Mouse (Mus musculus) macrophage (primary cell): ENCODE results near the gene Tmed9. TPM values are rescaled to one million over a fixed set of nuclear protein-coding genes. Genes with fewer than 3 reads are reported as not detected.
A peak's percentile ranks its signal among the peaks of the same experiment; 100 is the strongest.
"Not testable (repeated sequence)": the region's sequence is repeated elsewhere in the genome, so short reads cannot be mapped to it uniquely, and the experiment has no call there.

Source experiments
- H3K27ac ChIP-seq: fragments of 350-480 bp; formaldehyde crosslinking; 2 replicates; pipeline ENCODE4 v1.9.0; 2021
- H3K36me3 ChIP-seq: fragments of 350-480 bp; formaldehyde crosslinking; 2 replicates; pipeline ENCODE4 v1.9.0; 2021; ENCODE audit errors: inconsistent target
- H3K4me3 ChIP-seq: fragments of 350-480 bp; formaldehyde crosslinking; 2 replicates; pipeline ENCODE4 v1.9.0; 2021; ENCODE audit errors: inconsistent target
- H3K79me2 ChIP-seq: fragments of 350-480 bp; formaldehyde crosslinking; 2 replicates; pipeline ENCODE4 v1.9.0; 2021; ENCODE audit errors: inconsistent target
- WGBS: methylation state at CpG from one replicate; pipeline ENCODE4 v1.1.7; 2026; ENCODE audit warnings: inconsistent platforms; ENCODE audit not compliant: missing documents; 5-methylcytosine and 5-hydroxymethylcytosine counted together
- polyA plus RNA-seq: library from polyadenylated mRNA; stranded (reverse); fragments of 250-400 nt; gene quantifications from 3 replicates; pipeline ENCODE4 v1.2.4, GENCODE M21; 2018; ENCODE audit warnings: inconsistent platforms

Tmed9 gene
- polyA plus RNA-seq, 1 experiment from 2014 or later = 100 TPM

GRCm38 (mm10) chr13:55574321-55574720, 789 bp downstream of the Tmed9 start:
- Histone ChIP-seq H3K79me2 (peaks cover 13% of the 10 kb centered on the region), H3K4me3 (no peak overlapping the region), H3K36me3 (no peaks in the 10 kb centered on the region), H3K27ac (no peak overlapping the region)
- WGBS = 78% methylated on average over 5 of the region's 5 CpGs

DNA sequence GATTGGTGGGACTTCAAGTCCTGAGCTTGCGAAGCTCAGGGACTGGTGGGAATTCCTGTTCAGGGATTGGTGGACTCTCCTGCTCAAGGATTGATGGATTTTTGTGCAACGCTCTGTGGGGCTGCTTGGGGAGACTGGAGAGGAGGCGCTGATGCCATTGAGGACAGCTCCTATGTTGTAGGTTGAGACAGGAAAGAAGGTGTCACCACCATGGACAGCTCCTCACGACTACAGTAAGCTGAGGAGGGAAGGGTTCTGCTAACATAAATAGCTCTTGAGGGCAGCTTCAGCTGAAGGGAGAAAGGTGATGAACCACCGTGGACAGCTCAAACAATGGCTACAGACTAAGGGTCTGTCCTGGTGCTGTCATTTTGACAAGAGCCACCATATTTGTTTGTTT, 2.4 kb downstream of the Tmed9 start:
- no peaks in the 10 kb centered on the region for H3K79me2 ChIP-seq
- H3K4me3 ChIP-seq = no peak overlapping the region
- WGBS = 69% methylated on average over 5 of the region's 5 CpGs
- H3K36me3 ChIP-seq = no peaks in the 10 kb centered on the region
- H3K27ac ChIP-seq = no peak overlapping the region

- H3K79me2 ChIP-seq, H3K36me3 ChIP-seq, H3K4me3 ChIP-seq, H3K27ac ChIP-seq: not testable (repeated sequence)
- 88% methylated on average over 5 of the region's 7 CpGs for WGBS
Measured at GRCm38 (mm10) chr13:55576872-55577271, 3.3 kb downstream of the Tmed9 start.

- WGBS = 73% methylated on average over 4 of the region's 4 CpGs
- H3K79me2 ChIP-seq = no peaks in the 10 kb centered on the region
- no peak overlapping the region for H3K27ac ChIP-seq
- no peaks in the 10 kb centered on the region for H3K36me3 ChIP-seq
- no peak overlapping the region for H3K4me3 ChIP-seq
Measured at GRCm38 (mm10) chr13:55578086-55578485, 4.6 kb downstream of the Tmed9 start.

GRCm38 (mm10) chr13:55591961-55592490, 18.5 kb downstream of the Tmed9 start:
- Histone ChIP-seq H3K27ac (no peak overlapping the region), H3K79me2 (peaks cover 21% of the 10 kb centered on the region), H3K36me3 (peaks cover 23% of the 10 kb centered on the region), H3K4me3 (no peak overlapping the region)
- 88% methylated on average over 3 of the region's 4 CpGs for WGBS

GRCm38 (mm10) chr13:55592512-55593253, 19.2 kb downstream of the Tmed9 start:
- H3K27ac ChIP-seq = peak overlapping the region; percentile 59
- H3K4me3 ChIP-seq = peak overlapping the region; percentile 98
- 5% methylated on average over 29 of the region's 29 CpGs for WGBS
- H3K79me2 ChIP-seq = peaks cover 21% of the 10 kb centered on the region
- peaks cover 27% of the 10 kb centered on the region for H3K36me3 ChIP-seq

- H3K36me3 ChIP-seq = peaks cover 27% of the 10 kb centered on the region
- H3K27ac ChIP-seq = peak overlapping the region; percentile 59
- WGBS = under 1% methylated on average over 30 of the region's 31 CpGs
- H3K79me2 ChIP-seq = peaks cover 21% of the 10 kb centered on the region
- peak overlapping the region; percentile 98 for H3K4me3 ChIP-seq
Measured at GRCm38 (mm10) chr13:55593254-55593747, 19.8 kb downstream of the Tmed9 start.

GRCm38 (mm10) chr13:55595375-55595774, 21.8 kb downstream of the Tmed9 start:
- 92% methylated on average over 11 of the region's 12 CpGs for WGBS

DNA sequence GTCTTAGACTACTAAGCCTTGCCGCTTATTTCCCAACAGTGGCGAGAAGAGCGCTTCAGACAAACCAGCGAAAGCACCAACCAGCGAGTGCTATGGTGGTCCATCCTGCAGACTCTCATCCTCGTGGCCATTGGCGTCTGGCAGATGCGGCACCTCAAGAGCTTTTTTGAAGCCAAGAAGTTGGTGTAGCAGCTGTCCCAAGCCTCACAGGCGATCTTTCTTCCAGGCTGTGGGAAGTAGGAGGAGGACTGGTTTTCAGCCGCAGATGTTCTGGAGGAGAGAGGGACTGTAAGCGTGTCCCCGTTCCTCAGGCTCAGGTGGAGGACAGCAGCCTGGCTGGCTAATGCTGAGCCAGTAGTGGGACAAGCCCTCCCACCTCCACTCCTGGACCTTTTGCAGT, 23.3 kb downstream of the Tmed9 start:
- Histone ChIP-seq H3K36me3 (peaks cover 27% of the 10 kb centered on the region), H3K79me2 (peaks cover 39% of the 10 kb centered on the region), H3K4me3 (no peak overlapping the region), H3K27ac (no peak overlapping the region)
- WGBS = 97% methylated on average over 12 of the region's 12 CpGs

More at GRCm38 (mm10) chr13:55595375-55595774, 21.8 kb downstream of the Tmed9 start:
- no peak overlapping the region for H3K27ac ChIP-seq
- H3K36me3 ChIP-seq = peaks cover 27% of the 10 kb centered on the region
- peaks cover 26% of the 10 kb centered on the region for H3K79me2 ChIP-seq
- H3K4me3 ChIP-seq = no peak overlapping the region

- peaks cover 51% of the 10 kb centered on the region for H3K79me2 ChIP-seq
- WGBS = 7% methylated on average over 51 of the region's 51 CpGs
- H3K4me3 ChIP-seq = peak within 1 kb of the TSS; percentile 97
- H3K36me3 ChIP-seq = peaks cover 35% of the 10 kb centered on the region
- peak within 1 kb of the TSS; percentile 91 for H3K27ac ChIP-seq
Measured at GRCm38 (mm10) chr13:55599566-55600540, 26.3 kb downstream of the Tmed9 start, which contains the start of gene B4galt7. Gene B4galt7 (plus strand): TSS chr13:55599896.

DNA sequence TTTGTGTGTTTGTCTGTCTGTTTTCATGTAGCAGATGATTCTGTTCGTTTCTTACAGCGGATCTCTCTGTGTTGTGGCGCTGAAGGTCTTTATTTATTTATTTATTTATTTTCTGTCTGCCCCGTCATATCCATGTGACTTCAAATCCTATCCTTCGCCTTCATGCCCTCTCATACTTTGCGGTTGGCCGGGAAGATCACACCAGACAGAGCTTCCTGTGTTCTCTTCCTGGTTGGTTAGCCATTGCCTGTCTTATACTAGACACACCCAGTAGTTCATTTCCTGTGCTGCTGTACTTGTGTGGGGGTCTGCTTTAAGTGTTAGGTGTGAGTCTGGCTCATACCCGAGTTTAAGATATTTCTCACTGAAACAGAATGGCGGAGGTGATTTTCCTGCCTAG, 27.1 kb downstream of the Tmed9 start:
- Histone ChIP-seq H3K79me2 (peaks cover 53% of the 10 kb centered on the region), H3K4me3 (peak overlapping the region; percentile 97), H3K36me3 (peaks cover 32% of the 10 kb centered on the region), H3K27ac (peak overlapping the region; percentile 91)
- WGBS = 1% methylated on average over 9 of the region's 9 CpGs

DNA sequence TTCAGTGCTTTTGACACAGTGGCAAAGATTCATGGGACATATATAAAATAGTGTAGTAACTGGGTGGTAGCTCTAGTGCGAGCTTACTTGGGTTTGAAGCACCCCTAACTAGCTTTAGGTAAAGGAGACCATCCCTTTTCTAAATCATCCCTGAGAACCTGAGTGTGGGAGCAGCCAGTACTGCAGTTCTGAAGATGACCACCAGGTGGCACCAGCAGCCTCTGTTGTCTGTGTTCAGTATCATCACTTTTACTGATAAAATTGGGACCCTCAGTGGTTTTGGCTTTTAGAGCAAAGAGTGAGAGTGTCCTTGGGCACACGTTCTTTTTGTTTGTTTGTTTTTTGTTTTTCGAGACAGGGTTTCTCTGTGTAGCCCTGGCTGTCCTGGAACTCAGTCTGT, 28.1 kb downstream of the Tmed9 start:
- Histone ChIP-seq H3K27ac (peak overlapping the region; percentile 91; the same call in 1 of the 2 replicates), H3K36me3 (peaks cover 30% of the 10 kb centered on the region), H3K4me3 (peak overlapping the region; percentile 97; the same call in 1 of the 2 replicates), H3K79me2 (peaks cover 53% of the 10 kb centered on the region)
- 12% methylated on average over 3 of the region's 3 CpGs for WGBS

- Histone ChIP-seq H3K4me3 (no peak overlapping the region), H3K79me2 (peaks cover 53% of the 10 kb centered on the region), H3K36me3 (peaks cover 50% of the 10 kb centered on the region), H3K27ac (no peak overlapping the region)
- 89% methylated on average over 3 of the region's 3 CpGs for WGBS
Measured at GRCm38 (mm10) chr13:55604606-55605005, 31.1 kb downstream of the Tmed9 start.

DNA sequence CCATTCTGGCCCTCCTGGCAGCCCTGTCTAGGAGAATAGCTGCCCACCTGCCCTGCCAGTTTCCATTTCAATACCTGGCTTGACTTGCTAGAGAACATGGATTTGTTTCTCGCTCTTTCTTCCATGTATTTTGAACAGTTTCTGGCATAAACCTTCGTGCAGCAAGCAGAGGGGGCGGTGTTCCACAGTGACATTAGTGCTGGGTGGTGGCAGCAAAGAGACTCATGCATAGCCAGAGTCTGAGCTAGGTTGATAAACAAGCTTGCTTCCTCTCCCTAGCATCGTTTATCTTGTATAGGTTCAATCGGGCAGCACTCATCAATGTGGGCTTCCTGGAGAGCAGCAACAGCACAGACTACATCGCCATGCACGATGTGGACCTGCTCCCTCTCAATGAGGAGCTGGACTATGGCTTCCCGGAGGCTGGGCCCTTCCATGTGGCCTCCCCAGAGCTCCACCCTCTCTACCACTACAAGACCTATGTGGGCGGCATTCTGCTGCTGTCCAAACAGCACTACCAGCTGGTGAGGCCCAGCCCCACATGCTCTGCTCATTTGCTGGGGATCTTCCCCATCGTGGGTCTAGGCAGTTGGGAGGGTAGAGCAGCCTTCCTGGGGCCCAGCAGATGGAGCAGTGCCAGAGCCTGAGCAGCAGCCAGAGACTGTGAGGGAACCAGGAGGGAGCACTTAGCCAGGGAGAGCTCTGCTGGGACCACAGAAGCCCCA, 33.5 kb downstream of the Tmed9 start:
- Histone ChIP-seq H3K79me2 (peaks cover 33% of the 10 kb centered on the region), H3K4me3 (no peak overlapping the region), H3K27ac (no peak overlapping the region), H3K36me3 (peaks cover 68% of the 10 kb centered on the region)
- 93% methylated on average over 10 of the region's 10 CpGs for WGBS
